Mouse (Mus musculus): ENCODE results near the gene Fnip2. TPM values are rescaled to one million over a fixed set of nuclear protein-coding genes. Genes with fewer than 3 reads are reported as not detected.

The Fnip2 gene
- polyA plus RNA-seq, 2 experiments = 4.1 to 7.5 TPM

DNA sequence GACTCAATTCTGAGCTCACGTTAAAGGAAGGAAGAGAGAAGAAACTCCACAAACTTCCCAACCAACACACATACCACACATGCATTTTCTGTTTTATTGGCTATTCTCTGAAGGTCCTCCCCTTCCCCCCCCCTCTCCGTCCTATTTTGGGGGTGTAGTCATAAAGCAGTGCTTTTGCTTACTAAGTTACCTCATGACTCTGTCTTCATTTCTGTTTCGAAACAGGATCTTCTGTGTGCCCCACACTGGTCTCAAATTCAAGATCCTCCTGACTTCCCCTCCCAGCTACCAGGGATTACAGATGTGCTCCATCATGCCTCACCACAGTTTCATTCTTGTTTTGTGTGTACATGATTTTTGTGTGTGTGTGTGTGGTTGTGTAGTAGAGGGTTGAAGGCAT is 4.8 kb upstream of the Fnip2 start:
- no peaks in the 10 kb centered on the region for H3K36me3 ChIP-seq (ENCODE audit: control insufficient read depth, insufficient read depth, low read length)
- no peak for DNase-seq (ENCODE audit: low spot score)
- 50% methylated on average over 3 of the region's 3 CpGs for WGBS

DNA sequence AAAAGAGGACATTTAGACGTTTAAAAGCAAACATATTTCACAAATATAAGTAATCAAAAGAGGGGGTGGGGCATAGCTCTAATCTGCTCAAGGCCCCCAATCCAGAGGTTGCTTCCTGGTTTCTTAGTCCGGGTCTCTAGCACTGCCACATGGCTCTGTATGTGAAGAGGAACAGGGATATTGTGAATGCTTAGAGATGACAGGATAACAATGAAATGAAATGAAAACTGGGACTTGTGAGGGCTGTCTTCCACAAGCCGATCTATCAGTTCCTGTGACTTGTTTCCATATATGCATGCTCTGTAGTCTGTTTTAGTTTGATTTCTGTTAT is 1.7 kb upstream of the Fnip2 start:
- Histone ChIP-seq H3K4me3 (replicated peaks; ENCODE audit: low read length) (no peak overlapping the region), H3K27ac (replicated peaks; ENCODE audit: low read depth, low read length) (no peak overlapping the region), H3K9me3 (ENCODE audit: control insufficient read depth, low read length) (no peaks in the 10 kb centered on the region), H3K4me2 (replicated peaks; ENCODE audit: low read depth, low read length, severe bottlenecking) (no peak overlapping the region), H3K4me1 (ENCODE audit: control insufficient read depth, insufficient read depth, low read length) (peaks cover 6% of the 10 kb centered on the region; the same call in 1 of the 2 replicates), H3K27me3 (ENCODE audit: control insufficient read depth, insufficient read depth, low read length) (no peaks in the 10 kb centered on the region), H3K9ac (ENCODE audit: low read depth, low read length, severe bottlenecking) (no peak overlapping the region), H3K36me3 (ENCODE audit: control insufficient read depth, insufficient read depth, low read length) (no peaks in the 10 kb centered on the region)
- WGBS = 88% methylated on average over 3 of the region's 3 CpGs
- DNase-seq (ENCODE audit: low spot score) (no peak), ATAC-seq (ENCODE audit: low FRiP score, low read depth) (no peak)
- TF ChIP-seq POLR2A (IDR thresholded peaks at IDR 0.05; ENCODE audit: borderline replicate concordance, extremely low read depth, insufficient read depth, insufficient read length) = no peak

More for the DNA sequence above, 4.8 kb upstream of the Fnip2 start:
- no peak overlapping the region for H3K4me3 ChIP-seq (replicated peaks; ENCODE audit: low read length)
- H3K9ac ChIP-seq (ENCODE audit: low read depth, low read length, severe bottlenecking) = no peak overlapping the region
- no peak for ATAC-seq (ENCODE audit: low FRiP score, low read depth)
- H3K9me3 ChIP-seq (ENCODE audit: control insufficient read depth, low read length) = no peaks in the 10 kb centered on the region
- no peaks in the 10 kb centered on the region for H3K27me3 ChIP-seq (ENCODE audit: control insufficient read depth, insufficient read depth, low read length)
- no peak overlapping the region for H3K27ac ChIP-seq (replicated peaks; ENCODE audit: low read depth, low read length)
- no peak for TF ChIP-seq POLR2A (IDR thresholded peaks at IDR 0.05; ENCODE audit: borderline replicate concordance, extremely low read depth, insufficient read depth, insufficient read length)
- H3K4me2 ChIP-seq (replicated peaks; ENCODE audit: low read depth, low read length, severe bottlenecking) = no peak overlapping the region
- H3K4me1 ChIP-seq (ENCODE audit: control insufficient read depth, insufficient read depth, low read length) = no peaks in the 10 kb centered on the region

DNA sequence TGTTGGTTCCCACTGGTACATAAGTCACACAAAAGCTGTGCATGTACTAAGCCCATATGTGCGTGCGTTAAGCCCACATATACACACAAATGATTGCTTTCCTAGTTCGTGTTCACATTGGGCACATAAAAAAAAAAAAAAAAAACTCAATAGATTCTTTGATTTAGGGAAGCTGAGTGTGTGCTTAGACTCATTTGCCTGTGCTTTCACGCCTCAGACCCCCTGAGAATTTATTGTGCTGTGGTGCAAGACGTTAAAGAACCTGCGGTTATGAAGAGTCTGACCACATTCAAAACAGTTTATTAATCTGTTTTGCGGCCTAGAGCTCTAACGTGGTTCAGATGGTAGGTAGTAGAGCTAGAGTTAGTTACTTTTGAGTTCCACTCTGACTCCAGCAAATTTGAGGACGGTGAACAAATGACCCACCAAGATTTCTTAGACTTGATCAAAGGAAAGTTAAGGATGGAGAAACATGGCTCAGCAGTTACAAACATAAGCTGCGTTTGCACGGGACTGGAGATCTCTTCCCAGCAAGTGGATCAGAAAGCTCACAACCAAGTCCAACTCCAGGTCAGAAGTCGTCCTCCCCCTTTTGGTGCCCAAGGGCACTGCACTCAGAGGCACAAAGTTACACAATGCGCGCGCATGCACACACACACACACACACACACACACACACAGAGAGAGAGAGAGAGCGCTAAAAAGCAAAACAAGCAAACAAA is 1.2 kb upstream of the Fnip2 start:
- WGBS = 72% methylated on average over 16 of the region's 16 CpGs

DNA sequence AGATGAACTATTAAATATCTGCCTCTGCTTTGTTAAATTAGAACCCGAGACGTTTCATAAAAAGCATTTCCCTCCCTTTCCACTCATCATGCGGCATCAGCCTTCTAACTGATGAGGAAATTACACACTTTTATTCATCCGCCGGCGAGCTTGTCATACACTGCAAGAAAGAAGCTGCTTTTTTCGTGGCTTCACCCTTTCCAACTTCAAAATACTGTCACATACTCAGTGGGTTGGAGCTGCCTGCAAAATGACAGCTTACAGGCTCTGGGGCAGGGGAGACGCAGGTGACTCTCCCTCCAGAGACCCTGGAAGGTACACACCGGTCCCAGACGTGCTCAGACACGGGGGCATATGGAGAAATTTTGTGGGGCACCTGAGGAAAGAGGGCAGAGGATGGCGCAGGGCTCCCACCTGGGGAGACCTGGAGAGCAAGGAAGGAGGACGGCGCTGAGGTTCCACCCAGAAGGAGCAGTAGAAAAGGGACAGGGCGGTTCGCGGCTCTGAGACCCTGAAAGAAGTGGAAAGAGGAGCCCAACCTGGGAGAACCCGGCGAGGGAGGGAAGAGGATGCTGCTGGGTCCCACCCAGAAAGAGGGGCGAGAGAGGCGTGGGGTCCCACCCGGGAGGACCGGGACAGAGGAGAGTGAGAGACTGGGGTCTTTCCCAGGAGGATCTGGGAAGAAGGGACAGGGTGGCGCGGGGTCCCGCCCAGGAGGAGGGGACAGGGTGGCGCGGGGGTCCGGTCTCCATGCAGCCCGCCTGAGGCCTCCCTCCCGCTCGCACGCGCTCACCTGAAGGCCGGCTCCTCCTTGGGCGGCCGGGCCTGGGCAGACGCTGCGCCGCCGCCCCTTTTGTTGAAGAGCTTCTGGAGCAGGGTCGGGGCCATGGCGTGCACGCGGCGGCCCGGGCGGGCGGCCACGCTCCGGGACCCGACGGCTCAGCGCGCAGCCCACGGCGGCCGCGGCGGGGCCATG is 592 bp downstream of the Fnip2 start:
- no peaks in the 10 kb centered on the region for H3K9me3 ChIP-seq (ENCODE audit: control insufficient read depth, low read length)
- H3K36me3 ChIP-seq (ENCODE audit: control insufficient read depth, insufficient read depth, low read length) = no peaks in the 10 kb centered on the region
- peak overlapping the region; percentile 86 for H3K4me2 ChIP-seq (replicated peaks; ENCODE audit: low read depth, low read length, severe bottlenecking)
- peak; percentile 31 for DNase-seq (ENCODE audit: low spot score)
- 3% methylated on average over 41 of the region's 60 CpGs for WGBS
- peak overlapping the region; percentile 67 for H3K9ac ChIP-seq (ENCODE audit: low read depth, low read length, severe bottlenecking)
- peaks cover 6% of the 10 kb centered on the region; the same call in 1 of the 2 replicates for H3K4me1 ChIP-seq (ENCODE audit: control insufficient read depth, insufficient read depth, low read length)
- ATAC-seq (ENCODE audit: low FRiP score, low read depth) = peak; percentile 17; the same call in 1 of the 2 replicates
- TF ChIP-seq POLR2A (IDR thresholded peaks at IDR 0.05; ENCODE audit: borderline replicate concordance, extremely low read depth, insufficient read depth, insufficient read length) = no peak
- no peaks in the 10 kb centered on the region for H3K27me3 ChIP-seq (ENCODE audit: control insufficient read depth, insufficient read depth, low read length)
- peak overlapping the region; percentile 79 for H3K27ac ChIP-seq (replicated peaks; ENCODE audit: low read depth, low read length)
- H3K4me3 ChIP-seq (replicated peaks; ENCODE audit: low read length) = peak overlapping the region; percentile 80

More for the DNA sequence above, 1.2 kb upstream of the Fnip2 start:
- Histone ChIP-seq H3K4me1 (ENCODE audit: control insufficient read depth, insufficient read depth, low read length) (peaks cover 6% of the 10 kb centered on the region; the same call in 1 of the 2 replicates), H3K27me3 (ENCODE audit: control insufficient read depth, insufficient read depth, low read length) (no peaks in the 10 kb centered on the region), H3K4me2 (replicated peaks; ENCODE audit: low read depth, low read length, severe bottlenecking) (peak overlapping the region; percentile 86; the same call in 1 of the 2 replicates), H3K27ac (replicated peaks; ENCODE audit: low read depth, low read length) (peak overlapping the region; percentile 79; the same call in 1 of the 2 replicates), H3K4me3 (replicated peaks; ENCODE audit: low read length) (no peak overlapping the region), H3K9ac (ENCODE audit: low read depth, low read length, severe bottlenecking) (no peak overlapping the region), H3K36me3 (ENCODE audit: control insufficient read depth, insufficient read depth, low read length) (no peaks in the 10 kb centered on the region), H3K9me3 (ENCODE audit: control insufficient read depth, low read length) (no peaks in the 10 kb centered on the region)
- DNase-seq (ENCODE audit: low spot score) = no peak
- TF ChIP-seq POLR2A (IDR thresholded peaks at IDR 0.05; ENCODE audit: borderline replicate concordance, extremely low read depth, insufficient read depth, insufficient read length) = no peak
- ATAC-seq (ENCODE audit: low FRiP score, low read depth) = no peak

DNA sequence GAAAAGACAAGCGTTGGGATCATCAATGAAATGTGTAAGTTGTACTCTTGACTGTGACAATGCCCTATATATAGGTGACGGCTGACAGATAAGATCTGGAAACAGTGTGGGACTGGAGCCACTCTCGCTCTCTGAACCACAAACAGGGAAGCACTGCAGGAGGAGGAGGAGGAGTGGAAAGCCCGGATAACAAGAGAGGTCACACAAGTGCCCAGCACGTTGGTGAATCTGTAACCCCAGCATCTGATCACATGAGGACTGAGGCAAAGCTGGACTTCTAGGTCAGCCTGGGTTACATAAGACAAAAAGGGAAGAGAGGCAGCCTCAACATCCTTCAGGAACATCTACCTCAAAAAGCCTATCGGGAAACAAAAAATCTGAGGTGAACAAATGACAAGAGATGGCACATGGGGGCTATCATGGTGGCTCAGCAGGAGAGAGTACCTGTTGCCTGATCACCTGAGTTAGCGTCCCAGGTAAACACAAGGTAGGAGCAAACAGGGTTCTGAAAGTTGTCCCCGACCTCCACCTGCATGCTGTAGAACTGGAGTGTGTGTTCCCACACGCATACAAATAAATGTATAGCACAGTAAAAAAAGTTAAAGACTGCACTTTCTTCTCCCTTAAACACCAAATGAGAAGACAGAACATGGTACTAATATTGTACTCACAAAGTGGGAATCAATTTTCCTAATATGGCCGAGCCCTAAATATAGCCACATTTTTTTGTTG is 2.6 kb downstream of the Fnip2 start:
- no peaks in the 10 kb centered on the region for H3K9me3 ChIP-seq (ENCODE audit: control insufficient read depth, low read length)
- DNase-seq (ENCODE audit: low spot score) (no peak), ATAC-seq (ENCODE audit: low FRiP score, low read depth) (no peak)
- H3K4me1 ChIP-seq (ENCODE audit: control insufficient read depth, insufficient read depth, low read length) = peaks cover 6% of the 10 kb centered on the region; the same call in 1 of the 2 replicates
- no peak overlapping the region for H3K4me3 ChIP-seq (replicated peaks; ENCODE audit: low read length)
- no peak overlapping the region for H3K4me2 ChIP-seq (replicated peaks; ENCODE audit: low read depth, low read length, severe bottlenecking)
- H3K36me3 ChIP-seq (ENCODE audit: control insufficient read depth, insufficient read depth, low read length) = no peaks in the 10 kb centered on the region
- no peaks in the 10 kb centered on the region for H3K27me3 ChIP-seq (ENCODE audit: control insufficient read depth, insufficient read depth, low read length)
- no peak for TF ChIP-seq POLR2A (IDR thresholded peaks at IDR 0.05; ENCODE audit: borderline replicate concordance, extremely low read depth, insufficient read depth, insufficient read length)
- no peak overlapping the region for H3K27ac ChIP-seq (replicated peaks; ENCODE audit: low read depth, low read length)
- H3K9ac ChIP-seq (ENCODE audit: low read depth, low read length, severe bottlenecking) = no peak overlapping the region
- 89% methylated on average over 10 of the region's 10 CpGs for WGBS

Data from limb, embryonic 14.5 days (tissue).